Mouse (Mus musculus) embryo, embryonic 10.5 days (tissue): ENCODE measurements around the gene Zfp771.

Source experiments
- DNase-seq: peaks from one replicate; pipeline ENCODE4 v3.0.0-alpha.2; 2015; ENCODE audit warnings: low spot score

Zfp771 gene

DNA sequence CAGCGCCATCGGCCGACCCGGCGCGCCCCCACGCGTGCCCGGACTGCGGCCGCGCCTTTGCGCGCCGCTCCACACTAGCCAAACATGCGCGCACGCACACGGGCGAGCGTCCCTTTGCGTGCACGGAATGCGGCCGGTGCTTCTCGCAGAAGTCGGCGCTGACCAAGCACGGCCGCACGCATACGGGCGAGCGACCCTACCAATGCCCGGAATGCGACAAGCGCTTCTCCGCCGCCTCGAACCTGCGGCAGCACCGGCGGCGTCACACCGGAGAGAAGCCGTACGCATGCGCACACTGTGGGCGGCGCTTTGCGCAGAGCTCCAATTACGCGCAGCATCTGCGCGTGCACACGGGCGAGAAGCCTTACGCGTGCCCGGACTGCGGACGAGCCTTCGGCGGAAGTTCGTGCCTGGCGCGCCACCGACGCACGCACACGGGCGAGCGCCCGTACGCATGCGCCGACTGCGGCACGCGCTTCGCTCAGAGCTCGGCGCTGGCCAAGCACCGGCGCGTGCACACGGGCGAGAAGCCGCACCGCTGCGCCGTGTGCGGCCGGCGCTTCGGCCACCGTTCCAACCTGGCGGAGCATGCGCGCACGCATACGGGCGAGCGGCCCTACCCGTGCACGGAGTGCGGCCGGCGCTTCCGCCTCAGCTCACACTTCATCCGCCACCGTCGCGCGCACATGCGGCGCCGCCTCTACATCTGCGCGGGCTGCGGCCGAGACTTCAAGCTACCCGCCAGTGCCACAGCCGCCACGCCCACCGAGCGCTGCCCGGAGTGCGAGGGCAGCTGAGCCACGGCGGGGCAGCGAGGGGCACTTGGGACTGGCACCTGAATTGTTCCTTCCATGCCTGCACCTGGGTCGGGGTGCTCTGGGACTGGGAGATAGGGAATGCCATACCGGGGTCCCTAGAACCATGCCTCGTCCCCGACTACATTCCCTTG is 10.0 kb downstream of the Zfp771 start:
- peak; percentile 97 for DNase-seq

GRCm38 (mm10) chr7:127255008-127255407 is 10.9 kb downstream of the Zfp771 start:
- DNase-seq = no peak

DNA sequence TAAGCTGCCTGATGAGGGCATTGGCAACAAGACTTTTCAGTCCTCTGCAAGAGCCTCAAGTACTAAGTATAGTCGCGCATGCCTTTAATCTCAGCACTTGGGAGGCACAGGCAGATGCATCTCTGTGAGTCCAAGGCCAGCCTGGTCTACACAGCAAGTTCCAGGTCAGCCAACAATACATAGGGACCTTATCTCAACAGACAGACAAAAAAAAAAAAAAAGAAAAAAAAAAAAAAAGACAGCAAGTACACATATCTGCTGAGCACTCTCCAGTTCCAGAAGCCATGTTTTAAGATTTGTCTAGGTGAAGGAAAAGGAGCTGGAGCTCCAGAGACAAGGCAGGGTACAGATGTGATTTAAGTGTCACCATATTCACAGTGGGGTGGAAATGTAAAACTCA is 11.9 kb downstream of the Zfp771 start:
- no peak for DNase-seq

DNA sequence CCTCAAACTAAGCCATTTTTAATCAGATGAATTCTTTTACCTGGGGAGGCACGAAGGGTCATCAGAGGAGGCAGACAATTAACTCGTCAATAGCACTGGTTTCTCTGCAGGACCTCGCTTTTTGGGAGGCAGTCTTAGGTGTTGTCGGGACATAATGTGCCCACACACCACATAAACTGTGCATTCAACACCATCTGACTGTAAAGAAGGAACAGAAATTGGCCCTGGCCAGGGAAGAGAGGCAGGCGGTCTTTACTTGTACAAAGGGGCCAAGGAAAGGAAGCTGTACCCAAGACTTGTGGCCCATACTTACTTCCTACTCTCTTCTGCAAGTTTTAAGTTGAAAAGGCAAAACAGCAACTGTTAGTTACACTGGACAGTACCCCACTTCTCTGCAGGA is 12.4 kb downstream of the Zfp771 start:
- DNase-seq = no peak

DNA sequence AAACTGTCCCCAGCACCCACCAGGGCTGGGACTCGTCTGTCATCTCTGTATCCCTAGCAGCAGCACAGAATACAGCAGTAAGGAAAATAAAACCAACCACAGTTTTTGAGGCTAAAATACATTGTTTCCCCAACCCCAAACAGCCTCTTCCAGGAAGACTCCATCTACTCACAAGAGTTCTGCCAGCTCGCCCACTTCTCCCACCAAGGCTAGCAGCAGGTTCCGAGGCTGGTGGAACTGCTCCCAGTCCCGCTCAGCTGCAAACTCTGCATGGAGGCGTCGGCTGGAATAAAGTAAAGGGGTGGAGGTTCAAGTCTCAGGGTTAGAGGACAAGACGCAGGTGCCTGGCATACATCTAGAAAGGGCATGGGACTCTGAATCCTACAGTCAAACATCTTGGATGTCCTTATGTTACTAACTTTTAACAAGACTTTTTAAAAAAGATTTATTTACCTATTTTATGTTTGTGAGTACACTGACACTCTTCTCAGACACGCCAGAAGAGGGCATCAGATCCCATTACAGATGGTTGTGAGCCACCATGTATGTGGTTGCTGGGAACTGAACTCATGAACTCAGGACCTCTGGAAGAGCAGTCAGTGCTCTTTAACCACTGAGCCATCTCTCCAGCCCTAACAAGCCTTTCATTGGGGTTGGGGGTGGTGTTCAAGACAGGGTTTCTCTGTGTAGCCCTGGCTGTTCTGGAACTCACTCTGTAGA is 15.3 kb downstream of the Zfp771 start:
- no peak for DNase-seq

GRCm38 (mm10) chr7:127260309-127261111 is 16.4 kb downstream of the Zfp771 start, which contains the start of gene Dctpp1:
Gene Dctpp1, minus strand, starts transcription at chr7:127260709.
- DNase-seq = peak; percentile 99

- DNase-seq = no peak
Measured at GRCm38 (mm10) chr7:127262218-127262961, 18.3 kb downstream of the Zfp771 start.

- DNase-seq = no peak
Measured at GRCm38 (mm10) chr7:127263526-127263925, 19.5 kb downstream of the Zfp771 start.

DNA sequence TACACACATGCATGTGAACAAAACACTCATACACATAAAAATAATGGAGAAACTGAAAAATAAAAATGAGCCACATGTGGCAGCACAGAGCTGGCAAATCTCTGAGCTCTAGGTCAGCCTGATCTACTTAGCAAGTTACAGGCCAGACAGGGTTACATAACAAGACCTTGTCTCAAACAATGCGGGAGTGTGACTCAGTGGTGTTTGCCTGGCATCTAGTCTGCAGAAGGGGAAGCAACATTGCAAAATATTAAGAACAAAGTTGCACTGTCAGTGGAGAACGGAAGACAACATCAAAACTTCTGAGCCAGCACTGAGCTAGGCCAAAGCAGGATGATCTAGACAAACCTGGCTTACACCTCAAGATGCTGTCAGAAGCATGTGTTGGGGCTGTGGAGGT is 26.2 kb downstream of the Zfp771 start:
- DNase-seq = no peak

DNA sequence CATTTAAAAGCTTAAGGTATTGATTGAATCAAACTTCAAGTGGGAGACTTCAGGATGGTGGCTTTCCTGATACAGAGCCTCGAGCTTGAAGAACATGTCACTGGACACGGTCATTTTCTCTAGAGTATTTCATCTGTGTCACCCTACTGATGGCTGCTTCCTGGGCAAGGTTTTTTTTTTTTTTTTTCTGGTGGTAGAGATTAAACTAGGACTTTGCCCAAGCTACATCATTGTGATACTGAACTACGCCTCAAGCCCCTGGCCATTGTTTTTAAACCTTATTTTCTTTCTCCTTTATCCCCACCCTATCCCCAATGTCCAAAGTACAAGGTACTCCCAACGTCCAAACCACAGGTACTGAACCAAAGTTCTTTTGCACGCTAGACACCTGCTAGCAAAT is 26.6 kb downstream of the Zfp771 start:
- DNase-seq = no peak

DNA sequence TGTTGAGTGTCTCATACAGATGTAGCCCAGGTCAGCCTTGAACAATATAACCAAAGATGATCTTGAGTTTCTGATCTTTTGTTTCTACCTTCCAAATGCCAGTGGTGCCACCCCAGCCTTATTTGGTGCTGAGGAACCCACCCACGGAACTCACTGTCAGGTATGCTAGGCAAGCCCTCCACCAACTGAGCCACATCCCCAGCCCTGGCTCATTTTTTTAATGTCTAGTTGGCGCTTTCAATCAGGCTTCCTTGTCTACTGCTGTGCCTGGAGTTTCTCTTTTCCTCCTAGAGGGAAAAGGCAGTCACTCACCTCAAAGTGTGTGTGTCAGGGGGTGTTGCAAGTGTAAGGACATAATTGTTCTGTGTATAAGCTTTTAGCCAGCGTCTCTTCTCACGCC is 27.0 kb downstream of the Zfp771 start:
- DNase-seq = no peak

DNA sequence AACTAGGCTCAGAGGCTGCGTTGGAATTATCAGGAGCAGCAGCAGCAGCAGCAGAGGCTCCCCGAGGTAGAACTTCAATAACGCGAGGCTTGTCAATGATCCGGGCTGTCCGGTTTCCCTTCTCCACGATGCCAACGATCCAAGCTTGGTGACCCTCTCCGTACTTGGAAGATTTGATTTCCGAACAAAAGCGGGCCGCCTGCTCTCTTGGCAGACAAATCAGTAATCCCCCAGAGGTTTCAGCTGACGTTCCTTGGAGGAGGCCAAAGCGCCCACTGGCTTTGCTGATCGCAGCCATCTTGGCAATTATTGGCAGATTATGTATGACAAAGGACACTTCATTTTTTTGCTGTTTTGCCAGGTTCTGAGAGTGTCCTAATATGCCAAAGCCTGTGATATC is 28.5 kb downstream of the Zfp771 start:
- no peak for DNase-seq

- peak; percentile 44 for DNase-seq
Measured at GRCm38 (mm10) chr7:127273118-127273923, 29.2 kb downstream of the Zfp771 start.

- peak; percentile 96 for DNase-seq
Measured at GRCm38 (mm10) chr7:127273925-127274789, 30.1 kb downstream of the Zfp771 start, which contains the start of gene Sephs2. Gene Sephs2, minus strand, starts transcription at chr7:127274055.

- no peak for DNase-seq
Measured at GRCm38 (mm10) chr7:127276519-127276961, 32.5 kb downstream of the Zfp771 start.

DNA sequence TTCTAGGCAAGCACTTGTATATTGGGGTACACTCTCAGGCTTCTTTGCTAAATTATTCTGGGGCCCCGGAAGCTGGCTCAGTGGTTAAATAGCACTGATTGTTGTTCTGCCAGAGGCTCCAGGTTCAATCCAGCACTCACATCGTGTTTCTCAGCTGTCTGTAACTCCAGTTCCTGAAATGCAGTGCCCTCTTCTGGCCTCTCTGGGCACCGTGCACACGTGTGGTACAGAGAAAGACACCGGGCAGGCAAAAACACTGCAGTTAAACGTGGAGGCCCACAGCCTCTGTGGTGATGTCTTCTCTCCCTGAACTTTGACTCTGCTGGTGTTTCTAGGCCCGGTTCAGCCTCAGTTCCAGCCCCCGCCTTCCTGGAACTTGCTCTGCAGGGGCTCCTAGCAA is 34.2 kb downstream of the Zfp771 start:
- peak; percentile 76 for DNase-seq

DNA sequence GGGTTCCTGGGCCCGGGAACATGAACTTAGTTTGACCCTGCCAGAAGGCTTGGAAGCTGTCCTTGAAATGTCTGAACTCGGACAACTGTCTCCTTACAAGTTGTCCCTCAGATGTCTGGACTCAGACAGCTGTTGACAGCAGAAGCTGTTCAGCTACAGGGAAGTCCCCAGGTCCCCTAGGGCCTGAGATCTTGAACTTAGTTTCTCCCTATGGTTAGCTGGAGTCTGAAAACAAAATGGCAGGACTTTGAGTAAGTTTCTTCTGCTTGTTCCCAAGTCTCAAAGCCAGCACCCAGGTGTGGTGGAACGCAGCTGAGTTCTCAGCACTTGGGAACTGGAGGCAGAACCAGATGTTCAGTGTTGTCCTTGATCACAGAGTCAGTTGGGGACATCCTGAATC is 36.0 kb downstream of the Zfp771 start:
- DNase-seq = no peak

- DNase-seq = no peak
Measured at GRCm38 (mm10) chr7:127281114-127281513, 37.0 kb downstream of the Zfp771 start.

DNA sequence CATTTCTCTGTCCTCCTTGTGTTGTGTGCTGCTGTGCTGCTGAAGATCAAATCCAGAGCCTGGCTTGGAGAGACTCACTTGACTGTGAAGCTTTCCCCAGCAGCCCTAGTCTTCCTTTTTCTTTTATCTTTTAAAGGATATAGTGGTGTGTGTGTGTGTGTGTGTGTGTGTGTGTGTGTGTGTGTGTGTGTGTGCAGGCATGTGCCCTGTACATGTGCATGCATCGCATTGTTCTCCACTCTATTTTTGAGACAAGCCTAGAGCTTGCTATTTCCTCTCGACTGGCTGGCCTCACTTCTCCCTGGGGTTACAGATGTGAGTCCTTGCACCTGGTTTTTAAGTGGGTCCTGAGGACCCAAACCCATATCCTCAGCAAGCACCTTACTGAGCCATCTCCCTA is 38.1 kb downstream of the Zfp771 start:
- no peak for DNase-seq

- no peak for DNase-seq
Measured at GRCm38 (mm10) chr7:127285154-127285553, 41.1 kb downstream of the Zfp771 start.
